Mouse (Mus musculus) ES-E14 (cell line): ENCODE data around the gene Cipc. TPM values are rescaled to one million over a fixed set of nuclear protein-coding genes. Genes with fewer than 3 reads are reported as not detected.

ENCODE experiments used
- DNase-seq: peaks from one replicate; pipeline ENCODE4 v3.0.0-alpha.2; 2013; ENCODE audit warnings: low read depth, low spot score
- H3K27ac ChIP-seq: 2 replicates; pipeline ENCODE4 v1.5.1; 2012; ENCODE audit warnings: low read depth, mild to moderate bottlenecking, low read length, moderate library complexity, mixed read lengths; ENCODE audit not compliant: poor library complexity, insufficient read depth, severe bottlenecking
- H3K36me3 ChIP-seq: 2 replicates; pipeline ENCODE4 v1.6.1; 2012; ENCODE audit warnings: mild to moderate bottlenecking, low read length, moderate library complexity, mixed read lengths; ENCODE audit not compliant: control insufficient read depth, poor library complexity, insufficient read depth, severe bottlenecking
- H3K4me1 ChIP-seq, 2 experiments: fragments of 150-350 bp in 1 of 2; sonication (generic) in 1 of 2; 2 replicates each; pipeline ENCODE4 v1.6.1; 2012; ENCODE audit warnings: low read length in 2 of 2, mild to moderate bottlenecking in 1 of 2, mixed read lengths in 1 of 2; ENCODE audit not compliant: control insufficient read depth in 2 of 2, insufficient read depth in 2 of 2, poor library complexity in 1 of 2
- H3K4me3 ChIP-seq, 2 experiments: fragments of 150-350 bp in 1 of 2; sonication (generic) in 1 of 2; 2 replicates each; pipeline ENCODE4 v1.5.1; 2012; ENCODE audit warnings: low read length in 2 of 2, low read depth in 1 of 2, mild to moderate bottlenecking in 1 of 2, mixed read lengths in 1 of 2; ENCODE audit not compliant: insufficient read depth in 1 of 2, poor library complexity in 1 of 2, severe bottlenecking in 1 of 2
- H3K9ac ChIP-seq: 2 replicates; pipeline ENCODE4 v1.6.1; 2012; ENCODE audit warnings: low read depth, mild to moderate bottlenecking, low read length, mixed read lengths; ENCODE audit not compliant: poor library complexity, insufficient read depth, severe bottlenecking
- H3K9me3 ChIP-seq: fragments of 150-350 bp; sonication (generic); 2 replicates; pipeline ENCODE4 v1.6.1; 2012; ENCODE audit warnings: low read depth, mild to moderate bottlenecking, low read length; ENCODE audit not compliant: control insufficient read depth, insufficient read depth
- CHD2 ChIP-seq: IDR thresholded peaks from 2 replicates; pipeline ENCODE4 v1.6.1; 2014; ENCODE audit warnings: mild to moderate bottlenecking, low read depth, low read length, inconsistent platforms
- HCFC1 ChIP-seq: IDR thresholded peaks from 2 replicates; pipeline ENCODE4 v1.6.1; 2012; ENCODE audit warnings: low read length, inconsistent platforms, borderline replicate concordance; ENCODE audit not compliant: insufficient read depth
- MAFK ChIP-seq: IDR thresholded peaks from 2 replicates; pipeline ENCODE4 v1.6.1; 2014; ENCODE audit warnings: mild to moderate bottlenecking, low read depth, low read length, inconsistent platforms; ENCODE audit not compliant: insufficient read depth
- ZC3H11A ChIP-seq: IDR thresholded peaks from 2 replicates; pipeline ENCODE4 v1.6.1; 2012; ENCODE audit warnings: low read depth, mild to moderate bottlenecking, inconsistent platforms, low read length, borderline replicate concordance
- ZNF384 ChIP-seq: IDR thresholded peaks from 2 replicates; pipeline ENCODE4 v1.6.1; 2012; ENCODE audit warnings: low read depth, low read length, inconsistent platforms
- in situ Hi-C, 2 experiments: fragments of 600-800 bp; cut with MboI; formaldehyde crosslinking; loops; one replicate each; pipeline ENCODE4 v1.15.1; 2025; ENCODE audit warnings: low sequenced_read_pairs in 2 of 2, inconsistent platforms in 1 of 2; ENCODE audit not compliant: unreplicated experiment in 2 of 2
- total RNA-seq: library from RNA; depleted of rRNA; stranded (reverse); fragments of 300-350 nt; gene quantifications from 2 replicates; pipeline ENCODE4 v1.2.3, GENCODE M21; 2012

Gene Cipc
- total RNA-seq, 1 experiment, result 26.5 TPM

GRCm38 (mm10) chr12:86989890-86990754 lies 43.3 kb downstream of the Cipc start, which contains the start of gene Zdhhc22:
Gene Zdhhc22, minus strand, starts transcription at chr12:86990430.
- Histone ChIP-seq H3K4me3 (peak within 1 kb of the TSS; percentile 66 to 72), H3K9ac (no peak within 1 kb of the TSS), H3K27ac (no peak within 1 kb of the TSS), H3K9me3 (no peaks in the 10 kb centered on the region), H3K4me1 (peaks cover 0 to 8% of the 10 kb centered on the region in 2 experiments; a peak in 1 of 4 replicates), H3K36me3 (no peaks in the 10 kb centered on the region)
- in situ Hi-C loops, result no loop called here
- no peak for DNase-seq
- no peak for TF ChIP-seq ZNF384
- TF ChIP-seq HCFC1, result 0 out of 2 replicates have a peak, but pooled peaks have one; percentile 32
- TF ChIP-seq MAFK, result no peak
- no peak for TF ChIP-seq ZC3H11A
- TF ChIP-seq CHD2, result no peak

GRCm38 (mm10) chr12:86990755-86991110 lies 43.9 kb downstream of the Cipc start:
- TF ChIP-seq ZC3H11A (no peak), CHD2 (no peak), MAFK (no peak), HCFC1 (no peak), ZNF384 (no peak)
- in situ Hi-C loops, result no loop called here
- Histone ChIP-seq H3K27ac (no peak overlapping the region), H3K9ac (no peak overlapping the region), H3K36me3 (no peaks in the 10 kb centered on the region), H3K4me1 (peaks cover 0 to 8% of the 10 kb centered on the region in 2 experiments; a peak in 1 of 4 replicates), H3K4me3 (no peak overlapping the region), H3K9me3 (no peaks in the 10 kb centered on the region)
- no peak for DNase-seq

- no peak for DNase-seq
- no peak for TF ChIP-seq ZNF384
- TF ChIP-seq ZC3H11A, result no peak
- TF ChIP-seq HCFC1, result no peak
- no peak for TF ChIP-seq MAFK
- TF ChIP-seq CHD2, result no peak
Measured at GRCm38 (mm10) chr12:86994166-86994565, 47.3 kb downstream of the Cipc start.

GRCm38 (mm10) chr12:86994776-86995175 lies 47.9 kb downstream of the Cipc start:
- no peak for TF ChIP-seq HCFC1
- no peak for TF ChIP-seq MAFK
- TF ChIP-seq ZC3H11A, result no peak
- no peak for TF ChIP-seq ZNF384
- TF ChIP-seq CHD2, result no peak
- Histone ChIP-seq H3K27ac (no peak overlapping the region), H3K4me1 (peaks cover 0 to 6% of the 10 kb centered on the region in 2 experiments; a peak in 1 of 4 replicates), H3K9me3 (no peaks in the 10 kb centered on the region), H3K36me3 (no peaks in the 10 kb centered on the region), H3K4me3 (no peak overlapping the region), H3K9ac (no peak overlapping the region)
- no peak for DNase-seq
- in situ Hi-C loops, result no loop called here

More at GRCm38 (mm10) chr12:86994166-86994565, 47.3 kb downstream of the Cipc start:
- Histone ChIP-seq H3K4me3 (no peak overlapping the region), H3K36me3 (no peaks in the 10 kb centered on the region), H3K4me1 (peaks cover 0 to 6% of the 10 kb centered on the region in 2 experiments; a peak in 1 of 4 replicates), H3K27ac (no peak overlapping the region), H3K9me3 (no peaks in the 10 kb centered on the region), H3K9ac (no peak overlapping the region)
- in situ Hi-C loops, result no loop called here
